Mouse (Mus musculus): ENCODE measurements at regions not wholly inside any gene's neighbourhood (a gene's known extent, or its start where the extent isn't known, plus 50 kb on each side); places are given as distances from the start of the nearest gene placed in this dataset.

GRCm38 (mm10) chr1:138343451-138343850 is 69.9 kb downstream of the Atp6v1g3 start:
- no peak overlapping the region for H3K4me2 ChIP-seq (replicated peaks)
- no peak overlapping the region for H3K9ac ChIP-seq
- WGBS = 65% methylated on average over 4 of the region's 4 CpGs
- no peak overlapping the region for H3K4me3 ChIP-seq (replicated peaks)
- H3K27ac ChIP-seq = no peak overlapping the region
- ATAC-seq = no peak
- no peaks in the 10 kb centered on the region for H3K36me3 ChIP-seq
- H3K4me1 ChIP-seq (replicated peaks) = no peaks in the 10 kb centered on the region
- no peaks in the 10 kb centered on the region for H3K27me3 ChIP-seq (replicated peaks)
- no peaks in the 10 kb centered on the region for H3K9me3 ChIP-seq

GRCm38 (mm10) chr1:138344920-138345319 is 71.4 kb downstream of the Atp6v1g3 start:
- Histone ChIP-seq H3K27me3 (replicated peaks) (no peaks in the 10 kb centered on the region), H3K9me3 (no peaks in the 10 kb centered on the region), H3K4me2 (replicated peaks) (no peak overlapping the region), H3K9ac (no peak overlapping the region), H3K4me1 (replicated peaks) (no peaks in the 10 kb centered on the region), H3K36me3 (no peaks in the 10 kb centered on the region), H3K4me3 (replicated peaks) (no peak overlapping the region), H3K27ac (no peak overlapping the region)
- no peak for ATAC-seq
- WGBS = 77% methylated on average over 4 of the region's 4 CpGs

GRCm38 (mm10) chr1:138345992-138346391 is 72.5 kb downstream of the Atp6v1g3 start:
- Histone ChIP-seq H3K9ac (no peak overlapping the region), H3K27me3 (replicated peaks) (no peaks in the 10 kb centered on the region), H3K9me3 (no peaks in the 10 kb centered on the region), H3K27ac (no peak overlapping the region), H3K4me2 (replicated peaks) (no peak overlapping the region), H3K4me1 (replicated peaks) (no peaks in the 10 kb centered on the region), H3K4me3 (replicated peaks) (no peak overlapping the region), H3K36me3 (no peaks in the 10 kb centered on the region)
- 69% methylated on average over 10 of the region's 10 CpGs for WGBS
- no peak for ATAC-seq

- no peaks in the 10 kb centered on the region for H3K36me3 ChIP-seq
- H3K27me3 ChIP-seq (replicated peaks) = no peaks in the 10 kb centered on the region
- H3K4me3 ChIP-seq (replicated peaks) = no peak overlapping the region
- no peak for ATAC-seq
- H3K9me3 ChIP-seq = no peaks in the 10 kb centered on the region
- no peaks in the 10 kb centered on the region for H3K4me1 ChIP-seq (replicated peaks)
- no peak overlapping the region for H3K9ac ChIP-seq
- H3K27ac ChIP-seq = no peak overlapping the region
- H3K4me2 ChIP-seq (replicated peaks) = no peak overlapping the region
- 79% methylated on average over 5 of the region's 5 CpGs for WGBS
These were observed 73.4 kb downstream of the Atp6v1g3 start for GRCm38 (mm10) chr1:138346904-138347303.

GRCm38 (mm10) chr1:138348447-138348846 is 74.9 kb downstream of the Atp6v1g3 start:
- H3K27ac ChIP-seq = no peak overlapping the region
- H3K36me3 ChIP-seq = no peaks in the 10 kb centered on the region
- no peak for ATAC-seq
- H3K9me3 ChIP-seq = no peaks in the 10 kb centered on the region
- H3K27me3 ChIP-seq (replicated peaks) = no peaks in the 10 kb centered on the region
- H3K4me3 ChIP-seq (replicated peaks) = no peak overlapping the region
- WGBS = 61% methylated on average over 6 of the region's 6 CpGs
- no peaks in the 10 kb centered on the region for H3K4me1 ChIP-seq (replicated peaks)
- H3K4me2 ChIP-seq (replicated peaks) = no peak overlapping the region
- no peak overlapping the region for H3K9ac ChIP-seq

GRCm38 (mm10) chr1:138349099-138349498 is 75.6 kb downstream of the Atp6v1g3 start:
- Histone ChIP-seq H3K4me1 (replicated peaks) (no peaks in the 10 kb centered on the region), H3K9ac (no peak overlapping the region), H3K4me3 (replicated peaks) (no peak overlapping the region), H3K27ac (no peak overlapping the region), H3K27me3 (replicated peaks) (no peaks in the 10 kb centered on the region), H3K36me3 (no peaks in the 10 kb centered on the region), H3K9me3 (no peaks in the 10 kb centered on the region), H3K4me2 (replicated peaks) (no peak overlapping the region)
- ATAC-seq = no peak
- 63% methylated on average over 2 of the region's 2 CpGs for WGBS

GRCm38 (mm10) chr1:138356407-138356806 is 82.9 kb downstream of the Atp6v1g3 start:
- WGBS = 67% methylated on average over 1 of the region's 1 CpGs
- Histone ChIP-seq H3K4me3 (replicated peaks) (no peak overlapping the region), H3K9ac (no peak overlapping the region), H3K4me2 (replicated peaks) (no peak overlapping the region), H3K9me3 (no peaks in the 10 kb centered on the region), H3K27ac (no peak overlapping the region), H3K36me3 (no peaks in the 10 kb centered on the region), H3K4me1 (replicated peaks) (no peaks in the 10 kb centered on the region), H3K27me3 (replicated peaks) (no peaks in the 10 kb centered on the region)
- no peak for ATAC-seq

- Histone ChIP-seq H3K9ac (no peak overlapping the region), H3K36me3 (no peaks in the 10 kb centered on the region), H3K4me1 (replicated peaks) (no peaks in the 10 kb centered on the region), H3K27ac (no peak overlapping the region), H3K4me2 (replicated peaks) (no peak overlapping the region), H3K27me3 (replicated peaks) (no peaks in the 10 kb centered on the region), H3K9me3 (no peaks in the 10 kb centered on the region), H3K4me3 (replicated peaks) (no peak overlapping the region)
- 79% methylated on average over 11 of the region's 11 CpGs for WGBS
- no peak for ATAC-seq
These were observed 89.3 kb downstream of the Atp6v1g3 start for GRCm38 (mm10) chr1:138362684-138363472.

GRCm38 (mm10) chr1:138369953-138370482 is 96.5 kb downstream of the Atp6v1g3 start:
- H3K4me1 ChIP-seq (replicated peaks) = no peaks in the 10 kb centered on the region
- H3K27me3 ChIP-seq (replicated peaks) = no peaks in the 10 kb centered on the region
- H3K4me3 ChIP-seq (replicated peaks) = no peak overlapping the region
- H3K9me3 ChIP-seq = no peaks in the 10 kb centered on the region
- no peak overlapping the region for H3K9ac ChIP-seq
- H3K36me3 ChIP-seq = no peaks in the 10 kb centered on the region
- no peak for ATAC-seq
- H3K4me2 ChIP-seq (replicated peaks) = no peak overlapping the region
- H3K27ac ChIP-seq = no peak overlapping the region

- WGBS = 91% methylated on average over 1 of the region's 1 CpGs
- H3K4me1 ChIP-seq (replicated peaks) = no peaks in the 10 kb centered on the region
These were observed 97.9 kb downstream of the Atp6v1g3 start for GRCm38 (mm10) chr1:138371474-138371873.

GRCm38 (mm10) chr1:138384146-138384545 is 110.6 kb downstream of the Atp6v1g3 start:
- H3K4me3 ChIP-seq (replicated peaks) = no peak overlapping the region
- H3K9me3 ChIP-seq = no peaks in the 10 kb centered on the region
- no peaks in the 10 kb centered on the region for H3K36me3 ChIP-seq
- no peaks in the 10 kb centered on the region for H3K27me3 ChIP-seq (replicated peaks)
- no peak overlapping the region for H3K9ac ChIP-seq
- no peaks in the 10 kb centered on the region for H3K4me1 ChIP-seq (replicated peaks)
- 61% methylated on average over 3 of the region's 3 CpGs for WGBS
- ATAC-seq = no peak
- H3K27ac ChIP-seq = no peak overlapping the region
- no peak overlapping the region for H3K4me2 ChIP-seq (replicated peaks)

More at GRCm38 (mm10) chr1:138371474-138371873, 97.9 kb downstream of the Atp6v1g3 start:
- Histone ChIP-seq H3K9me3 (no peaks in the 10 kb centered on the region), H3K36me3 (no peaks in the 10 kb centered on the region), H3K9ac (no peak overlapping the region), H3K4me3 (replicated peaks) (no peak overlapping the region), H3K27ac (no peak overlapping the region), H3K4me2 (replicated peaks) (no peak overlapping the region), H3K27me3 (replicated peaks) (no peaks in the 10 kb centered on the region)
- ATAC-seq = no peak

- Histone ChIP-seq H3K9ac (no peak overlapping the region), H3K27me3 (replicated peaks) (no peaks in the 10 kb centered on the region), H3K4me1 (replicated peaks) (no peaks in the 10 kb centered on the region), H3K4me2 (replicated peaks) (peak overlapping the region; percentile 37), H3K36me3 (no peaks in the 10 kb centered on the region), H3K9me3 (no peaks in the 10 kb centered on the region), H3K27ac (no peak overlapping the region), H3K4me3 (replicated peaks) (no peak overlapping the region)
- WGBS = 31% methylated on average over 19 of the region's 19 CpGs
- peak; percentile 59 for ATAC-seq
These were observed 111.8 kb downstream of the Atp6v1g3 start for GRCm38 (mm10) chr1:138385156-138385841.
